Mouse (Mus musculus): ENCODE measurements around the gene Spata22.

DNA sequence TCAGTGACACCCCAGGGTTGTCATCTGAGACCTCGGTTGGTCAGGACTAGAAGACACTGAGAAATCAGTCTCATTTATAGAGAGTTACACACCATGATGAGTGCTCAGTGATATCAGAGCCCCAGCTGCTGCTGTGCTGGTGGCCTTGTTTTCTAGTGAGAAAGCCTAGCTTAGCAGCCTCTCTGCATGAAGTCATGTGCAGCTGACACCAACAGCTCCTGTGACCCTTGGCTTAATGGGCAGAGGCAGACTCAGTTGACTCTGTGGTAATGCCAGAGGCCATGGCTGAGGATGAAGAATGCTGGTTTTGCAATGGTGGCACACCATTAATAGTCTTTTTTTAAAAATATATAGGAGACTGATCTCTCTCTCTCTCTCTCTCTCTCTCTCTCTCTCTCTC, 39.9 kb upstream of the Spata22 start:
- TF ChIP-seq CTCF (IDR thresholded peaks at IDR 0.05; ENCODE audit: low read depth, low read length) (no peak), POLR2A (IDR thresholded peaks at IDR 0.05; ENCODE audit: borderline replicate concordance, low read depth, low read length) (no peak)

All from bone marrow macrophage, adult 2 months (primary cell).